Mouse (Mus musculus) frontal cortex, postnatal 36 days (tissue): ENCODE measurements around the gene Tubb4b.
A peak's percentile ranks its signal among the peaks of the same experiment; 100 is the strongest.
"Not testable (repeated sequence)": the region's sequence is repeated elsewhere in the genome, so short reads cannot be mapped to it uniquely, and the experiment has no call there.

ENCODE experiments used
- DNase-seq, 2 experiments: peaks; one replicate each; pipeline ENCODE4 v3.0.0; 2022; ENCODE audit warnings: low spot score in 2 of 2

Gene Tubb4b

GRCm38 (mm10) chr2:25224492-25224765, at the start of gene Tubb4b:
Tubb4b (minus strand) TSS chr2:25224702.
- no peak for DNase-seq

GRCm38 (mm10) chr2:25273010-25273409, 48.5 kb upstream of the Tubb4b start:
- DNase-seq, result no peak

GRCm38 (mm10) chr2:25272515-25272914, 48.0 kb upstream of the Tubb4b start:
- no peak for DNase-seq

- peak; percentile 99 for DNase-seq
Measured at GRCm38 (mm10) chr2:25271827-25272511, 47.5 kb upstream of the Tubb4b start, which contains the start of the genes Ssna1 and Anapc2. Ssna1 (minus strand) TSS chr2:25272438. Anapc2 (plus strand) TSS chr2:25272478.

- DNase-seq, result no peak
Measured at GRCm38 (mm10) chr2:25267746-25268309, 43.3 kb upstream of the Tubb4b start.

GRCm38 (mm10) chr2:25267241-25267640, 42.7 kb upstream of the Tubb4b start:
- no peak for DNase-seq

GRCm38 (mm10) chr2:25266720-25267119, 42.2 kb upstream of the Tubb4b start:
- DNase-seq, result no peak

- no peak for DNase-seq
Measured at GRCm38 (mm10) chr2:25265897-25266656, 41.6 kb upstream of the Tubb4b start.

GRCm38 (mm10) chr2:25264851-25265250, 40.3 kb upstream of the Tubb4b start:
- no peak for DNase-seq

GRCm38 (mm10) chr2:25264286-25264660, 39.8 kb upstream of the Tubb4b start:
- DNase-seq, result no peak

- DNase-seq, result no peak
Measured at GRCm38 (mm10) chr2:25263623-25264285, 39.3 kb upstream of the Tubb4b start.

- no peak for DNase-seq
Measured at GRCm38 (mm10) chr2:25262795-25263622, 38.5 kb upstream of the Tubb4b start.

GRCm38 (mm10) chr2:25262291-25262767, 37.8 kb upstream of the Tubb4b start, which contains the start of gene Tprn:
Tprn (plus strand) TSS chr2:25262618.
- peak; percentile 90 to 97 for DNase-seq

- DNase-seq, result no peak
Measured at GRCm38 (mm10) chr2:25261870-25262269, 37.4 kb upstream of the Tubb4b start.

- no peak for DNase-seq
Measured at GRCm38 (mm10) chr2:25258887-25259286, 34.4 kb upstream of the Tubb4b start.

GRCm38 (mm10) chr2:25257250-25257649, 32.7 kb upstream of the Tubb4b start:
- not testable (repeated sequence) for DNase-seq

GRCm38 (mm10) chr2:25256443-25257109, 32.1 kb upstream of the Tubb4b start:
- DNase-seq, result not testable (repeated sequence)

- DNase-seq, result peak; percentile 88 to 89
Measured at GRCm38 (mm10) chr2:25255284-25255779, 30.8 kb upstream of the Tubb4b start, which contains the start of gene Tmem203. Tmem203 (plus strand) TSS chr2:25255439.

- no peak for DNase-seq
Measured at GRCm38 (mm10) chr2:25252331-25252730, 27.8 kb upstream of the Tubb4b start.
